In the genomic region with DNA sequence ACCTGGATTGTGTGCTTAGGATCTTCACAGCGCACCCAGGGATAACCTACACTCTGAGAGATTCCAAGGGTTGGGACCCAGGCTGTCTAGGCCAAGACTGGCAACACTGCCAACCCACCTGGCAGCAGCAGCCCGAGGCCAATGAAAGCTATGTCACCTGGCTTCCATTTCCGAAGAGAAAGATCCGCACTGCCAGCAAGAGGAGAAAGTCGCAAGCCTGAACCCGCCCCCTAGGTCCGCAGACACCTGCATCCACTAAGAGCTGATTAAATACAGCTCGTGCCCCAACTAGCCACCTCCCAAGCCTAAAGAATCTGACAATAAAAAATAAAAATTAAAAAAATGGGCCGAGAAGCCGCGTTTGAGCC, we compare ENCODE assay signal across 9 mouse cellular contexts. TPM values are rescaled to one million over a fixed set of nuclear protein-coding genes. Genes with fewer than 3 reads are reported as not detected.
A peak's percentile ranks its signal among the peaks of the same experiment; 100 is the strongest.
DNase-seq lines count a peak whose midpoint lies in the region; ATAC-seq and TF ChIP-seq lines count a peak whose summit lies in the region.
"Had no signal": no experiment of that assay in that cellular context is flagged by ENCODE, and none has a peak within 500 bp of the region (broad histone marks: within the 10 kb centered on the region; RNA-seq: fewer than 3 reads in every experiment).

No protein-coding gene starts in this region.

- WGBS in hindbrain, embryonic 10.5 days = 4% methylated on average over 11 of the region's 11 CpGs
- WGBS in liver, adult 2 months = under 1% methylated on average over 11 of the region's 11 CpGs
- WGBS in neural tube, embryonic 13.5 days = 5% methylated on average over 11 of the region's 11 CpGs

- no peak for TF ChIP-seq CTCF in liver, adult 2 months (IDR thresholded peaks at IDR 0.05; ENCODE audit: low read depth, low read length)

- peak overlapping the region; percentile 92 for H3K4me2 ChIP-seq in neural tube, embryonic 13.5 days

- peak; percentile 5; the same call in 1 of the 2 replicates for ATAC-seq in neural tube, embryonic 13.5 days (ENCODE audit: low read depth)

- H3K9me3 ChIP-seq in hindbrain, embryonic 10.5 days = no peaks in the 10 kb centered on the region
- no peaks in the 10 kb centered on the region for H3K9me3 ChIP-seq in neural tube, embryonic 13.5 days

- H3K9ac ChIP-seq in liver, adult 2 months (ENCODE audit: low read depth, low read length) = peak overlapping the region; percentile 97
- H3K9ac ChIP-seq in neural tube, embryonic 13.5 days = peak overlapping the region; percentile 84

- intact Hi-C loops in left cerebral cortex, postnatal 4 days (cut with DNase I) = no loop called here

- peaks cover 13% of the 10 kb centered on the region for H3K36me3 ChIP-seq in hindbrain, embryonic 10.5 days
- no peaks in the 10 kb centered on the region for H3K36me3 ChIP-seq in liver, adult 2 months (ENCODE audit: control insufficient read depth, insufficient read depth, low read length)
- peaks cover 26% of the 10 kb centered on the region for H3K36me3 ChIP-seq in neural tube, embryonic 13.5 days

- peak overlapping the region; percentile 90 for H3K27ac ChIP-seq in hindbrain, embryonic 10.5 days
- H3K27ac ChIP-seq in liver, adult 2 months (replicated peaks; ENCODE audit: insufficient read depth, low read depth, low read length) = peak overlapping the region; percentile 87
- peak overlapping the region; percentile 43 for H3K27ac ChIP-seq in neural tube, embryonic 13.5 days (replicated peaks)

- no peak for TF ChIP-seq POLR2A in liver, adult 2 months (IDR thresholded peaks at IDR 0.05; ENCODE audit: extremely low read depth, insufficient read depth, low read length)

- peak; percentile 52 for DNase-seq in 416B (ENCODE audit: low read depth)
- DNase-seq in CD4-positive helper T cell, adult 2 months (ENCODE audit: low read depth, low spot score) = peak; percentile 67
- DNase-seq in cerebellum, adult 9-11 months = peak; percentile 55
- no peak for DNase-seq in hindbrain, embryonic 10.5 days (ENCODE audit: low spot score)
- DNase-seq in liver, adult 2 months (ENCODE audit: extremely low read depth, low read depth, low spot score) = peak; percentile 62
- no peak for DNase-seq in frontal cortex, postnatal 25 days (ENCODE audit: low spot score in 2 of 2)
- DNase-seq in left cerebral cortex, postnatal 4 days = no peak

- peaks cover 35% of the 10 kb centered on the region for H3K4me1 ChIP-seq in hindbrain, embryonic 10.5 days (replicated peaks)
- H3K4me1 ChIP-seq in liver, adult 2 months (ENCODE audit: control insufficient read depth, insufficient read depth, low read length) = peaks cover 2% of the 10 kb centered on the region; the same call in 1 of the 2 replicates
- H3K4me1 ChIP-seq in neural tube, embryonic 13.5 days (replicated peaks) = peaks cover 32% of the 10 kb centered on the region

- H3K27me3 ChIP-seq in hindbrain, embryonic 10.5 days (ENCODE audit: insufficient read depth, poor library complexity, severe bottlenecking) = no peaks in the 10 kb centered on the region
- H3K27me3 ChIP-seq in liver, adult 2 months (ENCODE audit: control insufficient read depth, insufficient read depth, low read length) = no peaks in the 10 kb centered on the region
- no peaks in the 10 kb centered on the region for H3K27me3 ChIP-seq in neural tube, embryonic 13.5 days

- H3K4me3 ChIP-seq in hindbrain, embryonic 10.5 days = peak overlapping the region; percentile 91
- peak overlapping the region; percentile 98 for H3K4me3 ChIP-seq in liver, adult 2 months (ENCODE audit: insufficient read depth, low read depth, low read length)
- peak overlapping the region; percentile 78 for H3K4me3 ChIP-seq in neural tube, embryonic 13.5 days

- H3K79me2 ChIP-seq in liver, adult 2 months (ENCODE audit: control insufficient read depth, insufficient read depth, low read length) = no peaks in the 10 kb centered on the region

RNA-seq across cellular contexts. Expression of a gene that starts 0.5 kb away (rescaled TPM):
- polyA plus RNA-seq in hindbrain, embryonic 10.5 days (2016; fragmentation: Nextera tagmentation; extraction: Ambion mirVana) = 28.3 and 31.7 TPM in 2 replicates
- 14.5 and 16.6 TPM in 2 replicates for total RNA-seq in liver, adult 2 months (2014; rRNA removed)
- polyA plus RNA-seq in liver, adult 2 months (2012; rRNA removed) = 14.4 and 18.8 TPM in 2 replicates
- polyA plus RNA-seq in neural tube, embryonic 13.5 days (2015; fragmentation: Nextera tagmentation; extraction: Ambion mirVana) = 43.2 and 43.3 TPM in 2 replicates
- 10 to 100 TPM; 46.7 to 47.5 TPM for total RNA-seq in left cerebral cortex, postnatal 4 days (2021)

RNA-seq across cellular contexts. Expression of a gene that starts 2.8 kb away (rescaled TPM):
- polyA plus RNA-seq in hindbrain, embryonic 10.5 days (2016; fragmentation: Nextera tagmentation; extraction: Ambion mirVana) = 35.8 and 36.7 TPM in 2 replicates
- 1.9 and 2.1 TPM in 2 replicates for total RNA-seq in liver, adult 2 months (2014; rRNA removed)
- polyA plus RNA-seq in liver, adult 2 months (2012; rRNA removed) = 1.4 and 2.0 TPM in 2 replicates
- 34.9 and 36.4 TPM in 2 replicates for polyA plus RNA-seq in neural tube, embryonic 13.5 days (2015; fragmentation: Nextera tagmentation; extraction: Ambion mirVana)
- 10 to 100 TPM; 20.6 to 27.9 TPM for total RNA-seq in left cerebral cortex, postnatal 4 days (2021)

RNA-seq across cellular contexts. Expression of a gene that starts 45.1 kb away (rescaled TPM):
- polyA plus RNA-seq in hindbrain, embryonic 10.5 days (2016; fragmentation: Nextera tagmentation; extraction: Ambion mirVana) = not detected in 2 replicates
- not detected in 2 replicates for total RNA-seq in liver, adult 2 months (2014; rRNA removed)
- not detected in 2 replicates for polyA plus RNA-seq in liver, adult 2 months (2012; rRNA removed)
- not detected in 2 replicates for polyA plus RNA-seq in neural tube, embryonic 13.5 days (2015; fragmentation: Nextera tagmentation; extraction: Ambion mirVana)
- total RNA-seq in left cerebral cortex, postnatal 4 days (2021) = not detected
- total RNA-seq: hematopoietic stem cell, adult 5-6 weeks had no signal

Comparison
In these comparisons a context has a peak if more than half of its experiments do, and no peak if none do; other contexts are left out.
1. DNase-seq: peak in 416B (single experiment), CD4-positive helper T cell, adult 2 months (single experiment), cerebellum, adult 9-11 months (single experiment) and liver, adult 2 months (single experiment); none in hindbrain, embryonic 10.5 days (single experiment), frontal cortex, postnatal 25 days (0 of 2) and left cerebral cortex, postnatal 4 days (single experiment).
2. RNA of a gene that starts 2.8 kb away (polyA plus RNA-seq): 35.8 to 36.7 TPM in hindbrain, embryonic 10.5 days and 34.9 to 36.4 TPM in neural tube, embryonic 13.5 days; 1.4 to 2.0 TPM in liver, adult 2 months; every median in the first group is over 10 times any median in the second.
3. Peak in every context shown above with its lines, with median percentiles within 50 percentile points of each other: H3K27ac ChIP-seq and H3K4me3 ChIP-seq.